Mouse (Mus musculus) intestine, embryonic 14.5 days (tissue): ENCODE measurements around the gene Ager. TPM values are rescaled to one million over a fixed set of nuclear protein-coding genes. Genes with fewer than 3 reads are reported as not detected.

ENCODE experiments used
- ATAC-seq: fragments of 200-750 bp; cut with Nextera tagmentation; replicated peaks from 2 replicates; pipeline ENCODE4 v1.8.0; 2017; ENCODE audit warnings: low read depth, moderate number of reproducible peaks, moderate TSS enrichment, moderate library complexity; ENCODE audit not compliant: low FRiP score, low TSS enrichment
- DNase-seq: peaks from one replicate; pipeline ENCODE4 v3.0.0-alpha.2; 2018; ENCODE audit warnings: low spot score
- H3K27ac ChIP-seq: fragments of 300-500 bp; sonication (generic); 2 replicates; pipeline ENCODE4 v1.5.1; 2014; ENCODE audit warnings: low read depth, mild to moderate bottlenecking, control low read depth
- H3K27me3 ChIP-seq: fragments of 300-500 bp; sonication (generic); replicated peaks from 2 replicates; pipeline ENCODE4 v1.6.1; 2014; ENCODE audit warnings: low read length, control low read depth; ENCODE audit not compliant: control insufficient read depth, insufficient read depth
- H3K36me3 ChIP-seq: fragments of 300-500 bp; sonication (generic); 2 replicates; pipeline ENCODE4 v1.6.1; 2014; ENCODE audit warnings: low read length, control low read depth; ENCODE audit not compliant: control insufficient read depth, insufficient read depth
- H3K4me1 ChIP-seq: fragments of 300-500 bp; sonication (generic); replicated peaks from 2 replicates; pipeline ENCODE4 v1.6.1; 2014; ENCODE audit warnings: low read length, control low read depth, mixed read lengths; ENCODE audit not compliant: control insufficient read depth, insufficient read depth
- H3K4me2 ChIP-seq: fragments of 300-500 bp; sonication (generic); 2 replicates; pipeline ENCODE4 v1.6.1; 2014; ENCODE audit warnings: low read length
- H3K4me3 ChIP-seq: fragments of 300-500 bp; sonication (generic); 2 replicates; pipeline ENCODE4 v1.5.1; 2014; ENCODE audit warnings: low read depth, low read length, control low read depth, mixed read lengths
- H3K9ac ChIP-seq: fragments of 300-500 bp; sonication (generic); 2 replicates; pipeline ENCODE4 v1.6.1; 2014; ENCODE audit warnings: mild to moderate bottlenecking, low read length
- H3K9me3 ChIP-seq: fragments of 300-500 bp; sonication (generic); 2 replicates; pipeline ENCODE4 v1.6.1; 2016; ENCODE audit warnings: low read length, control low read depth; ENCODE audit not compliant: control insufficient read depth
- WGBS: fragments of 180-500 bp; shearing (Covaris S2); extraction: QIAGEN DNeasy Blood & Tissue Kit; methylation state at CpG from one replicate; pipeline ENCODE4 v1.1.7; 2014; 5-methylcytosine and 5-hydroxymethylcytosine counted together
- polyA plus RNA-seq: library from polyadenylated mRNA; unstranded; fragments of >200 nt; fragmentation: Nextera tagmentation; extraction: Ambion mirVana; gene quantifications from 2 replicates; pipeline ENCODE4 v1.2.1, GENCODE M21; 2014

Ager gene
- polyA plus RNA-seq, 1 experiment from 2014 or later: 2.3 TPM

DNA sequence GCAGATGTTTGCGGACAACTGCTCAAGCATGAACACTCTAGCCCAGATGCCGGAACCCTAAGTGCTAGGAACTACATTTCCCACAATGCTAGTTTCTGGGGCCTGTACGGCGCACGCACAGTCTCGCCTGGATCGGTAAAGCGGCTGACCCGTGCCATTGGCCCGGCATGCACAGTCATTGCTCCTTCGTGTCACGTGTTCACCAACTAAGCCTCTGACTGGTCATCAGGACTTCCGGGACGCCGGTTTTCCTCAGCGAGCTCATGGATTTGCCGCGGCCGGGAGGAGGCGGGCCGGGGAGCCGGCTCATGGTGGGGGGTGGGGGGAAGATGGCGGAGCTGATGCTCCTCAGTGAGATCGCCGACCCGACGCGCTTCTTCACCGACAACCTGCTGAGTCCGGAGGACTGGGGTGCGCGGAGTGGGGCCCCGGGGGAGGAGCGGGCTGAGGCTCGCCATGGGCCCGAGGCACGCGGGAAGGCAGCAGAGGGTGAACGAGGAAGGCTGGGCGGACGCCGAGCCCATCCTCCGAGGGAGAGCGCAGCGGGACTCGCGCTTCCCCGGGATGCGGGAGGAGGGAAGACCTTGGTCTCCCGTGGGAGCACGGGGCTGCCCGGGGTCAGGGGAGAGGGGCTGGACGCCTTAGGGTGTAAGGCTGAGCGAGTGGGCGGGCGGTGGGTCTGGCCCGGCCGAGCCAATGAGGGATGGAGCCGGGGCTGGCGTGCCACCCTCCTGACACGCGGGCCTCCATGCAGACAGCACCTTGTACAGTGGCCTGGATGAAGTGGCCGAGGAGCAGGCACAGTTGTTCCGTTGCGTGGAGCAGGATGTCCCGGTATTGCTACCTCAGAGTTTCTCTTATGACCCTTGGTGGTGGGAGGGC lies 49.5 kb downstream of the Ager start, which contains the start of gene Atf6b:
TSS of gene Atf6b (plus strand) at position 241 of the 882 bp plus-strand sequence.
- Histone ChIP-seq H3K4me3 (peak within 1 kb of the TSS; percentile 99), H3K4me2 (peak within 1 kb of the TSS; percentile 78), H3K4me1 (peaks cover 25% of the 10 kb centered on the region; the same call in 1 of the 2 replicates), H3K9me3 (no peaks in the 10 kb centered on the region), H3K36me3 (peaks cover 36% of the 10 kb centered on the region), H3K27me3 (no peaks in the 10 kb centered on the region), H3K27ac (peak within 1 kb of the TSS; percentile 57; the same call in 1 of the 2 replicates), H3K9ac (peak within 1 kb of the TSS; percentile 89)
- 1% methylated on average over 64 of the region's 66 CpGs for WGBS
- ATAC-seq (peak; percentile 96), DNase-seq (peak; percentile 87)

DNA sequence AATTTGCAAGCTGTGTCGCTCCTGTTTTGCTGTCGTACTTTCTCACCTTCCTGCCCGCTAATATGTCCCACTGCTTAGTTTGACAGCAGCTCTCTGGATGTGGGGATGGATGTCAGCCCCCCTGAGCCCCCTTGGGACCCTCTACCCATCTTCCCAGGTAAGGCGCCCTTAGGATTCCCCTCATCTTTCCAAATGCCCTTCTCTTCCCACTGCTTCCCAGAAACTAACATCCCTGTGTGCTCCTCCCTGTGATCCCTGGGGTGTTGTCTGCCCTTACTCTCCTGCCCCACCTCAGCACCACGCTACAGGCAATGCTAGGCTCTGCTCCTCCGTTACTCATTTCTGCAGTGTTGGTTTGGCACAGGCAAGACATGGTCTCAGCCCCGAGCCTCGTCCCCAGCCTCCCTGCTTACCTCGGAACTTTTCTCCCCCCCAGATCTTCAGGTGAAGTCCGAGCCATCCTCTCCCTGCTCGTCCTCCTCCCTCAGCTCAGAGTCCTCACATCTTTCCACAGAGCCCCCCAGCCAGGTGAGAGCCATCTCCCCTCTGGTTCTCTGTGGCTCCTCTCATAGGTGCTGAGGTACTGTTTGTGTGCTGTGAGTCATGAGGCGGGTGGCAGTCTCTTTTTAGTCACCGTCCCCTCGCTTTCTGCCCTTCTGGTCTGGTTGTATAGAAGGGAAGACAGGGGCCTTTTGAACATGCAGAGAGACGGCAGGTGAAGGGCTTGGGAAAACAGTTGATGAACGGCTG lies 50.7 kb downstream of the Ager start:
- Histone ChIP-seq H3K4me2 (peak overlapping the region; percentile 78), H3K4me1 (peaks cover 25% of the 10 kb centered on the region; the same call in 1 of the 2 replicates), H3K27me3 (no peaks in the 10 kb centered on the region), H3K4me3 (peak overlapping the region; percentile 99), H3K9ac (0 out of 2 replicates have a peak overlapping the region, but pooled peaks have one; percentile 10), H3K27ac (no peak overlapping the region), H3K9me3 (no peaks in the 10 kb centered on the region), H3K36me3 (peaks cover 47% of the 10 kb centered on the region)
- no peak for DNase-seq
- ATAC-seq: no peak
- WGBS: 85% methylated on average over 16 of the region's 16 CpGs

DNA sequence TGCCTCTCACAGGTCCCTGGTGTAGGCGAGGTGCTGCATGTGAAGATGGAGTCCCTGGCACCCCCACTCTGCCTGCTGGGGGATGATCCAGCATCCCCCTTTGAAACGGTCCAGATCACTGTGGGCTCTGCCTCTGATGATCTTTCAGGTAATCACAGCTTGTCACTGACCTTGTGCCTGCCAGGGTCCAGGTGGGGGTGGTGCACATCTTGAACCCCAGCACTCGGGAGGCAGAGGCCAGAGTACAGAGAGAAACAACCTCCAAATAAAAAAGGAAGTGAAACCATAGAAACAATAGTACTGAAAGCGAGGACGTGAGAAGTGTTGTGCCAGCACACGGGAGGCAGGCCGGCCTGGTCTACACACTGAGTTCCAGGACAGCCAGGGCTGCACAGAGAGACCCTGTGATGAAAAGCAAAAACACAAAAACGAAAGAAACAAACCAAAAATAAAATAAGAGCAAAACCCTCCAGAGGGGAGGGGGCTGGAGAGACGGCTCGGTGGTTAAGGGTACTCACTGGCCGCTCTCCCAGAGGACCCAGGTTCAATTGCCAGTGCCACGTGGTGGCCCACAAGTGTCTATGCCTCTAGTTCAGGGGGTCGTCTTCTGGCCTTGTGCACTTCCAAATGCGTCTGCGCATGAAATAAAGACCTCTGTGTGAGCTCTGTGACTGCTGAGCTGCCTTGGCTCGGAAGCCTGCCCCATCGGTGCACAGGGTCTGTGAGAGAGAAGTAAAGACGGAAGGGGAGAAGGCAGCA lies 51.6 kb downstream of the Ager start:
- 85% methylated on average over 18 of the region's 18 CpGs for WGBS
- ATAC-seq (no peak), DNase-seq (no peak)
- Histone ChIP-seq H3K36me3 (peaks cover 52% of the 10 kb centered on the region), H3K9me3 (no peaks in the 10 kb centered on the region), H3K4me2 (no peak overlapping the region), H3K4me1 (peaks cover 25% of the 10 kb centered on the region; the same call in 1 of the 2 replicates), H3K27ac (no peak overlapping the region), H3K27me3 (no peaks in the 10 kb centered on the region), H3K4me3 (no peak overlapping the region), H3K9ac (no peak overlapping the region)

Other genes with a start within 250 kb of the Ager start
- gene Btnl2, start 243.0 kb upstream of the Ager start, polyA plus RNA-seq: 0.60 and 0.81 TPM in 2 replicates
- gene Btnl1, start 220.7 kb upstream of the Ager start, polyA plus RNA-seq: 0.59 and 1.3 TPM in 2 replicates
- 0.51 and 0.91 TPM in 2 replicates for gene BC051142, start 199.0 kb upstream of the Ager start, polyA plus RNA-seq
- gene Btnl4, start 120.5 kb upstream of the Ager start, polyA plus RNA-seq: 1.1 and 3.3 TPM in 2 replicates
- gene Btnl6, start 80.5 kb upstream of the Ager start, polyA plus RNA-seq: 0.14 and 0.22 TPM in 2 replicates
- gene Notch4, start 33.6 kb upstream of the Ager start, polyA plus RNA-seq: 5.2 and 7.4 TPM in 2 replicates
- 10.3 and 12.6 TPM in 2 replicates for gene Gpsm3, start 8.1 kb upstream of the Ager start, polyA plus RNA-seq
- 12.0 and 13.7 TPM in 2 replicates for gene Pbx2, start 6.6 kb upstream of the Ager start, polyA plus RNA-seq
- 109 and 110 TPM in 2 replicates for gene Rnf5, start 5.8 kb downstream of the Ager start, polyA plus RNA-seq
- gene Agpat1, start 6.4 kb downstream of the Ager start, polyA plus RNA-seq: 59.7 and 62.3 TPM in 2 replicates
- gene Egfl8, start 18.1 kb downstream of the Ager start, polyA plus RNA-seq: 2.4 and 2.8 TPM in 2 replicates
- 34.8 and 35.1 TPM in 2 replicates for gene Ppt2, start 30.6 kb downstream of the Ager start, polyA plus RNA-seq
- 0.46 and 0.53 TPM in 2 replicates for gene Prrt1, start 31.7 kb downstream of the Ager start, polyA plus RNA-seq
- gene Fkbpl, start 46.9 kb downstream of the Ager start, polyA plus RNA-seq: 10.8 and 13.0 TPM in 2 replicates
- 59.8 and 62.2 TPM in 2 replicates for gene Atf6b, start 49.3 kb downstream of the Ager start, polyA plus RNA-seq
- gene Tnxb, start 72.7 kb downstream of the Ager start, polyA plus RNA-seq: 2.2 and 2.7 TPM in 2 replicates
- gene C4b, start 146.0 kb downstream of the Ager start, polyA plus RNA-seq: 0.23 and 0.28 TPM in 2 replicates
- not detected in 2 replicates for gene Cyp21a1, start 206.7 kb downstream of the Ager start, polyA plus RNA-seq
- gene Stk19, start 239.1 kb downstream of the Ager start, polyA plus RNA-seq: 22.0 and 25.8 TPM in 2 replicates
- 58.2 and 63.4 TPM in 2 replicates for gene Dxo, start 239.2 kb downstream of the Ager start, polyA plus RNA-seq